Mouse (Mus musculus) activated CD4-positive, CD25-positive, alpha-beta regulatory T cell (primary cell): ENCODE data around the gene Ddx28. TPM values are rescaled to one million over a fixed set of nuclear protein-coding genes. Genes with fewer than 3 reads are reported as not detected.

Experiments
- polyA plus RNA-seq, 2 experiments: library from polyadenylated mRNA; unstranded; fragments of 100-300 nt; shearing (Covaris generic); gene quantifications; one replicate each; pipeline ENCODE4 v1.2.1; 2017

Gene Ddx28
- polyA plus RNA-seq, result 10 to 100 TPM; 16.9 to 18.8 TPM

GRCm38 (mm10) chr8:106011643-106011986 is at the start of gene Ddx28:
Gene Ddx28, minus strand, starts transcription at chr8:106011882.

GRCm38 (mm10) chr8:106058731-106059612 is 47.3 kb upstream of the Ddx28 start, which contains the start of gene Nfatc3:
Gene Nfatc3, plus strand, starts transcription at chr8:106058840.

DNA sequence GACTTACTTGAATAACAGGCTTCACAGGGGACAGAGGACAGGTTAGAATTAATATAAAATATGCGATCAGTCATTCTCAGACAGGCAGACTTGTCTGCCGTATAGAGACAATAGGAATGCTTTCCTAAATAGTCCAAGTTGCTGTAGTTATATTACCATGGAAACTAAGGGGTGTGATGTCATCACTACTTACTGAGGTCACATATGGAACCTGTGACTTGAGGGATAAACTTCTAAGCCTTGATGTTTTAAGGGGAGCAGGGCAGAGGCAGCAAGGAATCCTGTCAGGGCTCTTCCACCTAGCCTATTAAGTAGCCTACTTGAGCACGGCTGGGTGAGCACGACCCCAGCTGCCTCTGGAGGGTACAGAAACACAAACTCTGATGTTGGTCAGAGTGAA is 5.8 kb downstream of the Ddx28 start, which contains the start of gene Dpep2nb:
TSS of gene Dpep2nb (minus strand) at position 101 of the 400 bp plus-strand sequence.

DNA sequence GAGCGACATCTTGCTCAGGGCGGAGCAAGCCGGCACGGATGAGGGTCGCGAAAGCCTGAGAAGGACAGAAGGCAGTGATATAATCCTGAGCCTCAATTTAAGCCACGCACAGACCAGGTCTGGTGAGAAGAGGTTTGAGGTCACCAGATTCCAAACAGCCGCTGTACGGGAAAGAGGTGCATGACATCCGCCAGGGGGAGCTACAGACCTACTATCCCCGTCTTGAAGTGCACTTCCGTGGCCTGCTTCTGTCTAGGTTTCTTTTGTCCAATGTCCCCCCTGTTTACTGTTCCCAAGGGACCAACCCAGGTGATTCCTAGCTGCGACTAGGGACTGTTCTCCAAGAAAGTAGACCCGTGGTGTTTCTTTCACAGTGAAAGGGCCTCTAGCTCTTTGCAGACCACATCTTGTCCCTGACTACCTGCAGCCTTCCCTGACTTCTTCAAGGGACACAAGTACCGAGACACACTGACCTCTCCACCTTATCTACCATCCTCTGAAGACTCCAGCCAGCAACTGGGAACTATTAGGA is 20.8 kb downstream of the Ddx28 start, which contains the start of gene Dus2:
TSS of gene Dus2 (plus strand) at position 482 of the 532 bp plus-strand sequence.

DNA sequence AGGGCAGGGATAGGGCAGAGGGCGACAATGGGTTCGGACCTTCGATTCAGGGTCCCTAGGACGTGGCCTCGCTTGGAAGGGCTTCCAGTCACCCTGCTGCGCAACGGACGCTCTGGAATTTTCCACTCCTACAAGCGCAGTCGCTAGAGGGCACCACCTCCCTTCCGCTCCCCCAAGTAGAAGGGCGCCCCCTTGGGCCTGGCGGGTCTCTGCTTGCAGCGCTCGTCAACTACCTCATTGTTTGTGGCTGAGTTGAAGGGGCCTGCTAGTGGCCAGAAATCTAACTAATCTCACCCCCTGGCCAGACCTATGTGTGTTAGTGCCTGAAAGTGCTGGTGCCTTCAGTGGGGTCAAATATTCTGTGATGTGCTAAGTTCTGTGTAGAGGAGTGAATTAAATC is 32.4 kb downstream of the Ddx28 start, which contains the start of gene Dpep3:
TSS of gene Dpep3 (minus strand) at position 105 of the 400 bp plus-strand sequence.

DNA sequence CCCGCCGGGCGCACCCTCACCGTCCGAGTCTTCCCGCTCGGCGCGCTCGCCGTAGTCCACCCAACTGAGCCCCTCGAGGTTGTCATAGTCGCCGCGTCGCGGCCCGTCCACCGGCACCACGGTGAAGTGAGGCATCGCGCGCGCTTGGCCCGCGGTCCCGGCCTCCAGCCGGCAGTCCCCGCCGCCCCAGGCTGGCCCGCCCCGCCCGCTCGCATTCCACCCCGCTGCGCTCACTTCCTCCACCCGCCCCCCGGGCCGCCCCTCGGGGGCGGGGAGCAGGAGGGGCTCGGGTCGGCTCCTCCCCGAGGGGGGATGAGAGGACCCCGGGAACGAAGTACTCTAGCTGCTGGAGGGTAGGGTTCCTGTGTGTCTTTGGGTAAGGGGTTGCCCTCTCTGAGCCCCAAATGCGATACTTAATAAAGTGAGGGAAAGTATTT is 45.8 kb downstream of the Ddx28 start, which contains the start of gene Slc12a4:
TSS of gene Slc12a4 (minus strand) at position 193 of the 437 bp plus-strand sequence.

Other genes starting within 250 kb of the Ddx28 start
- 10 to 100 TPM; 23.7 to 27.1 TPM for gene Ranbp10, start 184.5 kb downstream of the Ddx28 start, polyA plus RNA-seq
- gene Tsnaxip1, start 184.2 kb downstream of the Ddx28 start, polyA plus RNA-seq, result under 1 TPM in 1 of 2 experiments, not detected in 1; 0.10 TPM
- gene Cenpt, start 158.6 kb downstream of the Ddx28 start, polyA plus RNA-seq, result 10 to 100 TPM; 12.8 to 21.8 TPM
- 10 to 100 TPM; 26.6 to 30.2 TPM for gene Thap11, start 156.8 kb downstream of the Ddx28 start, polyA plus RNA-seq
- 10 to 100 TPM in 1 of 2 experiments, 1 to 10 TPM in 1; 8.9 to 11.9 TPM for gene Nutf2, start 151.3 kb downstream of the Ddx28 start, polyA plus RNA-seq
- gene Edc4, start 131.0 kb downstream of the Ddx28 start, polyA plus RNA-seq, result 10 to 100 TPM; 49.6 to 60.5 TPM
- gene Nrn1l, start 118.3 kb downstream of the Ddx28 start, polyA plus RNA-seq, result under 1 TPM; 0.47 to 0.92 TPM
- 10 to 100 TPM; 18.0 to 22.4 TPM for gene Pskh1, start 111.4 kb downstream of the Ddx28 start, polyA plus RNA-seq
- 1 to 10 TPM; 1.7 to 2.0 TPM for gene Ctrl, start 78.0 kb downstream of the Ddx28 start, polyA plus RNA-seq
- 100 to 1,000 TPM; 512 to 532 TPM for gene Psmb10, start 73.4 kb downstream of the Ddx28 start, polyA plus RNA-seq
- gene Lcat, start 68.5 kb downstream of the Ddx28 start, polyA plus RNA-seq, result under 1 TPM in 1 of 2 experiments, not detected in 1; 0.52 TPM
- 10 to 100 TPM; 12.8 to 16.4 TPM for gene Slc12a4, start 45.8 kb downstream of the Ddx28 start, polyA plus RNA-seq
- not detected for gene Dpep3, start 32.5 kb downstream of the Ddx28 start, polyA plus RNA-seq
- 10 to 100 TPM; 22.9 to 25.6 TPM for gene Dus2, start 20.5 kb downstream of the Ddx28 start, polyA plus RNA-seq
- under 1 TPM; 0.16 to 0.33 TPM for gene Dpep2nb, start 5.9 kb downstream of the Ddx28 start, polyA plus RNA-seq
- 100 to 1,000 TPM; 130 to 146 TPM for gene Nfatc3, start 47.0 kb upstream of the Ddx28 start, polyA plus RNA-seq
- gene Esrp2, start 125.1 kb upstream of the Ddx28 start, polyA plus RNA-seq, result 1 to 10 TPM in 1 of 2 experiments, under 1 TPM in 1; 0.47 to 1.6 TPM
- gene Pla2g15, start 138.5 kb upstream of the Ddx28 start, polyA plus RNA-seq, result 10 to 100 TPM in 1 of 2 experiments, 1 to 10 TPM in 1; 8.3 to 11.1 TPM
- 10 to 100 TPM; 24.6 to 40.9 TPM for gene Slc7a6, start 157.0 kb upstream of the Ddx28 start, polyA plus RNA-seq
- 10 to 100 TPM; 56.7 to 59.6 TPM for gene Slc7a6os, start 199.1 kb upstream of the Ddx28 start, polyA plus RNA-seq
- 10 to 100 TPM; 31.5 to 34.6 TPM for gene Prmt7, start 199.1 kb upstream of the Ddx28 start, polyA plus RNA-seq